Comparison of ENCODE assay signal across 8 mouse cellular contexts in the genomic region with DNA sequence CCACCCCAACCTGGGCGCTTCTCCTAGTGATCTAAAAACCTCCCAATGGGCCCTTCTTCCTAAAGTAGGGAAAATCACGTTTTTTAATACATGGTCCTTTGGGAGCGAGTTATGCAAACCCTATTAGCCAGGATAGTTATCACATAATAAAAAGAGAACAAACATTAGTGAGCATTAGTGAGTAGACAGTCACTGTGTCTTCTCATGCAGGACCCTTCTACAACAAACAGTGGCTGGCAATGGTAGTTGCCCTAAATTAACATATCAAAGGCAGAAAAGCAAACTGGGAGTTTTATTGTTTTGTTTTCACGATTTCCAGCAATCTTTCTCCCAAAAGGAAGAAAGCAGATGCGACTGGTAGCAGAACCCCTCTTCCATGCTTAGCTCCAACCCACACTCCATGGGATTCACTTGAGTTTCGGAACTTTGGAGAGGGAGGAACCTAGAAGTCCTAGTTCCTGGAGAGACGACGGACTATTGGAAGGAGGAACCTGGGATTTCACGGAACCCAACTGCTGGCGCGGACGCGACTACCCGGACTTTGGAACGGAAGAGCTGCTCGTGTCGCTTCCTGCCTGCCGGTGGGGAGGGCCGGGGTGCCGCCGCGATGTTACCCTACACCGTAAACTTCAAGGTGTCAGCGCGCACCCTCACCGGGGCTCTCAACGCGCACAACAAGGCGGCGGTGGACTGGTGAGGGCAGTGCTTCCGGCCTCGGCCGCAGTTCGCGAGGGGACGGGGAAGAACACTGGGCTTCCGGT. TPM values are rescaled to one million over a fixed set of nuclear protein-coding genes. Genes with fewer than 3 reads are reported as not detected.
DNase-seq lines count a peak whose midpoint lies in the region; ATAC-seq and TF ChIP-seq lines count a peak whose summit lies in the region.

A gene (plus strand): TSS at position 493 of the 761 bp plus-strand sequence.

- no peaks in the 10 kb centered on the region for H3K27me3 ChIP-seq in G1E (ENCODE audit: insufficient read depth, low read length)
- no peaks in the 10 kb centered on the region for H3K27me3 ChIP-seq in forebrain, embryonic 16.5 days (replicated peaks; ENCODE audit: control insufficient read depth, insufficient read depth, low read length)
- H3K27me3 ChIP-seq in lung, embryonic 14.5 days (ENCODE audit: insufficient read depth, low read length) = no peaks in the 10 kb centered on the region
- H3K27me3 ChIP-seq in thymus, adult 2 months (ENCODE audit: control insufficient read depth, insufficient read depth, low read length) = no peaks in the 10 kb centered on the region

- peak; percentile 76; the same call in 1 of the 2 replicates for TF ChIP-seq POLR2A in olfactory bulb, adult 2 months (IDR thresholded peaks at IDR 0.05; ENCODE audit: insufficient read depth, low read depth, low read length)
- peak; percentile 41; the same call in 1 of the 2 replicates for TF ChIP-seq POLR2A in thymus, adult 2 months (IDR thresholded peaks at IDR 0.05; ENCODE audit: control insufficient read depth, extremely low read depth, insufficient read depth, low read length, poor library complexity)

- H3K4me1 ChIP-seq in G1E (ENCODE audit: insufficient read depth, low read depth, low read length) = peaks cover 5% of the 10 kb centered on the region
- peaks cover 8% of the 10 kb centered on the region for H3K4me1 ChIP-seq in forebrain, embryonic 16.5 days (replicated peaks; ENCODE audit: control insufficient read depth, insufficient read depth, low read length)
- H3K4me1 ChIP-seq in lung, embryonic 14.5 days (ENCODE audit: insufficient read depth) = no peaks in the 10 kb centered on the region
- H3K4me1 ChIP-seq in olfactory bulb, adult 2 months (ENCODE audit: control insufficient read depth, insufficient read depth, low read length) = no peaks in the 10 kb centered on the region; the same call in 1 of the 2 replicates
- peaks cover 3% of the 10 kb centered on the region; the same call in 1 of the 2 replicates for H3K4me1 ChIP-seq in thymus, adult 2 months (replicated peaks; ENCODE audit: control insufficient read depth, insufficient read depth, low read length)

- peak; percentile 86 for ATAC-seq in G1E (ENCODE audit: extremely low read depth, insufficient number of reproducible peaks, low FRiP score, poor library complexity, severe bottlenecking)
- ATAC-seq in forebrain, embryonic 16.5 days = peak; percentile 94
- ATAC-seq in lung, embryonic 14.5 days (ENCODE audit: insufficient read depth) = peak; percentile 96

- peak within 1 kb of the TSS; percentile 88 for H3K27ac ChIP-seq in forebrain, embryonic 16.5 days (ENCODE audit: low read length)
- peak within 1 kb of the TSS; percentile 99 for H3K27ac ChIP-seq in layer of hippocampus, adult 2 months
- peak within 1 kb of the TSS; percentile 92 for H3K27ac ChIP-seq in lung, embryonic 14.5 days (ENCODE audit: low read depth)
- peak within 1 kb of the TSS; percentile 85 for H3K27ac ChIP-seq in olfactory bulb, adult 2 months (ENCODE audit: insufficient read depth, low read depth, low read length)
- H3K27ac ChIP-seq in thymus, adult 2 months (ENCODE audit: control insufficient read depth, insufficient read depth, low read length) = peak within 1 kb of the TSS; percentile 85

- intact Hi-C loops in heart, postnatal 36 days (cut with DNase I) = no loop called here

- no peak for TF ChIP-seq CTCF in G1E (IDR thresholded peaks at IDR 0.05; ENCODE audit: low read depth, low read length)
- 0 out of 2 replicates have a peak, but pooled peaks have one; percentile 3 for TF ChIP-seq CTCF in layer of hippocampus, adult 2 months (conservative IDR thresholded peaks at IDR 0.05)
- TF ChIP-seq CTCF in lung, embryonic 14.5 days (IDR thresholded peaks at IDR 0.05; ENCODE audit: low read depth) = no peak
- no peak for TF ChIP-seq CTCF in olfactory bulb, adult 2 months (IDR thresholded peaks at IDR 0.05; ENCODE audit: insufficient read depth, low read depth, low read length)
- TF ChIP-seq CTCF in thymus, adult 2 months (IDR thresholded peaks at IDR 0.05; ENCODE audit: borderline replicate concordance, control insufficient read depth, extremely low read depth, insufficient read depth, low read length, poor library complexity) = 0 out of 2 replicates have a peak, but pooled peaks have one; percentile 23

- H3K9me3 ChIP-seq in G1E (replicated peaks) = no peaks in the 10 kb centered on the region
- H3K9me3 ChIP-seq in forebrain, embryonic 16.5 days (ENCODE audit: control insufficient read depth, low read length) = no peaks in the 10 kb centered on the region
- no peaks in the 10 kb centered on the region for H3K9me3 ChIP-seq in lung, embryonic 14.5 days (ENCODE audit: low read depth, low read length)

- peak; percentile 47 for DNase-seq in G1E (ENCODE audit: low spot score)
- DNase-seq in cerebellum, adult 18-20 months = peak; percentile 77 to 86
- peak; percentile 79 to 86 for DNase-seq in heart, postnatal 36 days
- peak; percentile 82 for DNase-seq in layer of hippocampus, adult 2 months (ENCODE audit: low spot score in 2 of 2)
- DNase-seq in lung, embryonic 14.5 days = peak; percentile 91
- peak; percentile 77 for DNase-seq in thymus, adult 2 months

- 3% methylated on average over 37 of the region's 37 CpGs for WGBS in forebrain, embryonic 16.5 days
- WGBS in lung, embryonic 14.5 days = 3% methylated on average over 37 of the region's 37 CpGs
- 3% methylated on average over 37 of the region's 37 CpGs for WGBS in olfactory bulb, adult 2 months
- 4% methylated on average over 37 of the region's 37 CpGs for WGBS in thymus, adult 2 months

- H3K4me2 ChIP-seq in forebrain, embryonic 16.5 days (ENCODE audit: low read length) = peak within 1 kb of the TSS; percentile 75
- peak within 1 kb of the TSS; percentile 77 for H3K4me2 ChIP-seq in lung, embryonic 14.5 days

- peak within 1 kb of the TSS; percentile 84 for H3K9ac ChIP-seq in forebrain, embryonic 16.5 days (replicated peaks; ENCODE audit: low read depth, low read length)
- H3K9ac ChIP-seq in lung, embryonic 14.5 days = peak within 1 kb of the TSS; percentile 86

- H3K36me3 ChIP-seq in G1E (replicated peaks) = peaks cover 11% of the 10 kb centered on the region
- no peaks in the 10 kb centered on the region for H3K36me3 ChIP-seq in forebrain, embryonic 16.5 days (ENCODE audit: control insufficient read depth, insufficient read depth)
- peaks cover 8% of the 10 kb centered on the region; the same call in 1 of the 2 replicates for H3K36me3 ChIP-seq in lung, embryonic 14.5 days (ENCODE audit: insufficient read depth)
- H3K36me3 ChIP-seq in thymus, adult 2 months (ENCODE audit: control insufficient read depth, insufficient read depth, low read length) = no peaks in the 10 kb centered on the region

- H3K4me3 ChIP-seq in G1E (ENCODE audit: low read depth, low read length) = peak within 1 kb of the TSS; percentile 87
- H3K4me3 ChIP-seq in forebrain, embryonic 16.5 days (replicated peaks; ENCODE audit: low read length) = peak within 1 kb of the TSS; percentile 83
- H3K4me3 ChIP-seq in layer of hippocampus, adult 2 months = peak within 1 kb of the TSS; percentile 96
- H3K4me3 ChIP-seq in lung, embryonic 14.5 days (ENCODE audit: low read depth, low read length) = peak within 1 kb of the TSS; percentile 57
- H3K4me3 ChIP-seq in olfactory bulb, adult 2 months (ENCODE audit: insufficient read depth, low read depth, low read length) = peak within 1 kb of the TSS; percentile 88
- peak within 1 kb of the TSS; percentile 85 for H3K4me3 ChIP-seq in thymus, adult 2 months (ENCODE audit: control insufficient read depth, insufficient read depth, low read length)

RNA-seq across cellular contexts. Expression of the gene that starts here (rescaled TPM):
- 75.7 and 88.7 TPM in 2 replicates for total RNA-seq in G1E (2014; fragmentation: Nextera tagmentation)
- 44.5 and 61.6 TPM in 2 replicates for total RNA-seq in G1E (2017)
- 3.9 and 5.2 TPM in 2 replicates for polyA plus RNA-seq in G1E (2012)
- 44.9 and 46.8 TPM in 2 replicates for polyA plus RNA-seq in forebrain, embryonic 16.5 days (2015; fragmentation: Nextera tagmentation; extraction: Ambion mirVana)
- total RNA-seq in heart, postnatal 36 days (2021) = 10 to 100 TPM; 23.8 to 24.0 TPM
- 10 to 100 TPM; 49.6 to 49.9 TPM for total RNA-seq in layer of hippocampus, adult 2 months (2021)
- 38.6 and 41.1 TPM in 2 replicates for polyA plus RNA-seq in lung, embryonic 14.5 days (2014; fragmentation: Nextera tagmentation; extraction: Ambion mirVana)
- polyA plus RNA-seq in olfactory bulb, adult 2 months (2012; ENCODE audit: insufficient read depth, insufficient read length, low replicate concordance, missing spikeins) = not detected in 2 replicates
- polyA plus RNA-seq in thymus, adult 2 months (2012; rRNA removed) = 15.2 and 20.4 TPM in 2 replicates

Comparison
In these comparisons a context has a peak if more than half of its experiments do, and no peak if none do; other contexts are left out.
1. Peak in every context shown above with its lines: DNase-seq, ATAC-seq, H3K4me3 ChIP-seq and H3K27ac ChIP-seq.
2. CTCF ChIP-seq: peak in layer of hippocampus, adult 2 months (single experiment) and thymus, adult 2 months (single experiment); none in G1E (single experiment), lung, embryonic 14.5 days (single experiment) and olfactory bulb, adult 2 months (single experiment).